Mouse (Mus musculus) layer of hippocampus, adult 9-11 months (tissue): ENCODE data around the gene Spin2c.

ENCODE experiments used
- DNase-seq: peaks from one replicate; pipeline ENCODE4 v3.0.0; 2022

Spin2c gene

DNA sequence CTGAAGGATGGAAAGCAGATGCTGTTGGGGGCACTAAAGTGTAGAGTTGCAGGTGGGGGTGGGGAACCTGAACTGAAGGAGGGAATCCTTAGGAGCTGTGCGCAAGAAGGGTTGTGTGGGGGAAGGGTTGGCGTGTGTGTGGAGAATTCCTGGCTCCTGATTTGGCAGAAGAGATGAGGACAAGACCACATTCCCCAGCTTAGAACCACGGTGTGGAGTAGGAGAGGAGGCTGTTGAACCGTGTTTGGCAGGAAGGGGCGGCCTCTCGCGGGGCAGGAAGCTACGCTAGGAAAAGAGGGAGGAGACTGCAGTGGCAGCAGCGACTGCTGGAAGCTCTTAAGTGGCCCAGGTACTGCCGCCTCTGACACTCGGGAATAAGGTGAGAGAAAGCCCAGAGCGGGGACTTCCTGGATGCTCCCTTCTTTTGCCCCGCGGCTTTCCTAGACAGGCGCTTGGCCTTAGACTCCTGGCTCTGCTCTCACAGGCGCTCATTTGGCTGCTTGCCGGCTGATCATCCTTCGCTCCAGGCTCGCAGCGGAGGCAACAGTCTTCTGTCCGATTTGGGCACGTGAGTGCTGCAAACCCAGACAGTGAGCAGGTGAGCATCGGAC is at the start of gene Spin2c:
Spin2c (plus strand) TSS at position 275 of the 611 bp plus-strand sequence.
- peak; percentile 15 for DNase-seq

GRCm38 (mm10) chrX:153832606-153833005 is 581 bp downstream of the Spin2c start:
- DNase-seq = peak; percentile 1
